Mouse (Mus musculus): ENCODE results near the gene Ripply3. TPM values are rescaled to one million over a fixed set of nuclear protein-coding genes. Genes with fewer than 3 reads are reported as not detected.

The Ripply3 gene
- polyA plus RNA-seq, 1 experiment from 2014 or later: 2.8 TPM

DNA sequence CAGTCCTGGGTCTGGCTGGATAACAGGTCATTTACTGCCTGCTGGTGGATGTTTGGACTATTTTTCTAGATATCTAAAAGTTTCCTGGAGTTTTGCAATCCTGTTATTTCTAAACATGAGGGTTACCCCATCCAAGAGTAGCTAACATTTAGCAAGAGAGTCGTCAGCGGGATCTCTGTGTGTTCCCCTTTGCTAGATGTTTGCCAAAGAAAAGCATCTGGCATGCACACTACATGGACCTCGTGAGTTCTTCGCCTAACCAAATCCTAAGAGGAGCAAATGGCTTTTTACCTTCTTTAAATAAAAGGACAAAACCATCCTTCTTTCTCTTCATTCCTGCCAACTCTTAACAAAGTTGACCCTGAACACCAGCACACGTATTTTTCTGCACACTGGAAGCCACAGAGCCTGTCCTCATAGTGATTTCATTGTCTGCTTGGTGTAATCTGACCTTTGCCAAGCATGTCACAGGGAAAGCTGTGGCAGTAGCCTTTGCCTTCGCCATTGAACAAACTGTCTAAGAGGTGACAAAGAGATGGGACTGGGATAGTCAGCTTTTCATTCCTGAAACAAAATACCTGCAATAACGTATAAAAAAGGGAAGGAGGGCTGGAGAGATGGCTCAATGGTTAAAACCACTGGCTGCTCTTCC, 19.0 kb downstream of the Ripply3 start:
- 79% methylated on average over 7 of the region's 7 CpGs for WGBS
- Histone ChIP-seq H3K4me1 (peaks cover 9% of the 10 kb centered on the region; the same call in 1 of the 2 replicates), H3K9ac (no peak overlapping the region), H3K27ac (no peak overlapping the region), H3K27me3 (no peaks in the 10 kb centered on the region), H3K36me3 (ENCODE audit: poor library complexity, severe bottlenecking) (no peaks in the 10 kb centered on the region), H3K9me3 (replicated peaks) (no peaks in the 10 kb centered on the region), H3K4me3 (no peak overlapping the region), H3K4me2 (no peak overlapping the region)
- no peak for ATAC-seq

DNA sequence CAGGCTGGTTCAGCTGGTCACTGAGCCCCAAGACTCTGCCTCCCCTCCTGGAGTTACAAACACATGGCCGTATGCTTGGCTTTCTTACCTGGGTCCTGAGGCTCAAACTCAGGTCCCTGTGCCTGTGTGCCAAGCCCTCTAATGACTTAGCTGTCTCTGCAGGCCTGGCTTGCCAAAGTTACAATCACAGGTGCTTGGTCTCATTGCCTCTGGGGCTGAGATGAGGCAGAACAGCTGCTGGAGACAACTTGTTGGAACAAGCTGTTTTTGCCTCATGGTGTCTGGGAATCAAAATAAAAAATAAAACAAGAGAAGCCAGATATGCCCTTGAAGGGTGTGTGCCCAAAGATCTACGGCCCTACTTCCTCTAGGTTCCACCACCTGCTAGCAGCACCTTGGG, 20.6 kb downstream of the Ripply3 start:
- no peaks in the 10 kb centered on the region for H3K9me3 ChIP-seq (replicated peaks)
- no peak overlapping the region for H3K4me3 ChIP-seq
- H3K4me2 ChIP-seq: no peak overlapping the region
- no peaks in the 10 kb centered on the region for H3K27me3 ChIP-seq
- ATAC-seq: no peak
- 93% methylated on average over 2 of the region's 2 CpGs for WGBS
- no peak overlapping the region for H3K27ac ChIP-seq
- H3K4me1 ChIP-seq: peaks cover 9% of the 10 kb centered on the region; the same call in 1 of the 2 replicates
- H3K36me3 ChIP-seq (ENCODE audit: poor library complexity, severe bottlenecking): no peaks in the 10 kb centered on the region
- no peak overlapping the region for H3K9ac ChIP-seq

DNA sequence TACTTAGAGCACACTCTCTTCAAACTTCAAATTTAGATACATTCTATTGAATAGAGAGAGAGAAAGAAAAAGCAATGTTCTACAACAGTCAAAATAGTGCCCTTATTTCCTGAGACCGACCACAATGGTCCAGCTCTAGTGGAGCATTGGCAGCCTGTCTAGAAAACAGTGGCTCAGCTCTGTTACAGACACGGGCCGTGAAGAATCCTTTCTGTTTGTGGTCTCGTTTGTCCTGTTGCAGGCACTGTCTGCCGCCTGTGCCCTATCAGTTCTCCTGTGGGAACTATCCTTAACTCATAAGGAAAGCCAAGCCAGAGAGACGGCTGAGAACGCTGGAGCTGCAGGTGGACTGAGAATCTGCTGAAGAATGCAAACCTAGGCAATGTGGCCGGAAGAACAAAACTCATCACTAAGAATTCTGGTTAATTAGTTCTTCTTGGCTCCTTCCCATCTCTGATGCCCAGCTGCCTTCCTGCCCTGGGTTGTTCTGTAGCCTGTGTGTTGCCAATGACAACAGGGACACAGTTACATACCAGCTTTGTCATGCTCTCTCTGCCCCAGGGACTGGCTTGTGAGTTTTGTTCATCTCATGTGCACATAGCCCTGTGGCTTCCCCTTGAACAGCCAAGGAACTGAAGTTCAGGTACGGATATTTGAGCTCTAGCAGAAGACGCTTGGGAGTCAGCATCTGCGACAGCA, 21.5 kb downstream of the Ripply3 start:
- no peak for ATAC-seq
- H3K4me1 ChIP-seq: peaks cover 9% of the 10 kb centered on the region; the same call in 1 of the 2 replicates
- H3K9me3 ChIP-seq (replicated peaks): no peaks in the 10 kb centered on the region
- no peak overlapping the region for H3K4me2 ChIP-seq
- no peak overlapping the region for H3K27ac ChIP-seq
- WGBS: 68% methylated on average over 11 of the region's 11 CpGs
- H3K36me3 ChIP-seq (ENCODE audit: poor library complexity, severe bottlenecking): no peaks in the 10 kb centered on the region
- H3K4me3 ChIP-seq: no peak overlapping the region
- no peaks in the 10 kb centered on the region for H3K27me3 ChIP-seq
- no peak overlapping the region for H3K9ac ChIP-seq

DNA sequence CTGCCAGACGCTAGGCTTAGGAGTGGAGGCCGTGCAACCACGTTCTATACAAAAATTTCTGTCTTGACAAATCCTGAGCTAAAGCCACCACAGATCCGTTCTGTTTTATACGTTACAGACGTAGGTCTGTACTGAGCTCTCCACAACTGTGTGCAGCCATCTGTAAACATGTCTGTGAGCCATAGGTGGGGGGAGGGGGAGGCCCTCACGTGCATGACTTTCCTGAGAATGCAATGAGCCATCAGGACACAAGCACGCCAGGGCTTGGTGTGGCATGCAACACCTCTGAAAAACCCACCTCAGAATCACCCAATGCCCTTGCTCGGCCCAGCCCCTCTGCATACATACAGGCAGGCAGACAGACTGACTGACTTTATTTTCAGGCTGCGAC, 22.1 kb downstream of the Ripply3 start:
- Histone ChIP-seq H3K36me3 (ENCODE audit: poor library complexity, severe bottlenecking) (no peaks in the 10 kb centered on the region), H3K9ac (no peak overlapping the region), H3K9me3 (replicated peaks) (no peaks in the 10 kb centered on the region), H3K27me3 (no peaks in the 10 kb centered on the region), H3K4me1 (peaks cover 9% of the 10 kb centered on the region; the same call in 1 of the 2 replicates), H3K4me3 (no peak overlapping the region), H3K4me2 (no peak overlapping the region), H3K27ac (no peak overlapping the region)
- no peak for ATAC-seq
- WGBS: 72% methylated on average over 10 of the region's 10 CpGs

DNA sequence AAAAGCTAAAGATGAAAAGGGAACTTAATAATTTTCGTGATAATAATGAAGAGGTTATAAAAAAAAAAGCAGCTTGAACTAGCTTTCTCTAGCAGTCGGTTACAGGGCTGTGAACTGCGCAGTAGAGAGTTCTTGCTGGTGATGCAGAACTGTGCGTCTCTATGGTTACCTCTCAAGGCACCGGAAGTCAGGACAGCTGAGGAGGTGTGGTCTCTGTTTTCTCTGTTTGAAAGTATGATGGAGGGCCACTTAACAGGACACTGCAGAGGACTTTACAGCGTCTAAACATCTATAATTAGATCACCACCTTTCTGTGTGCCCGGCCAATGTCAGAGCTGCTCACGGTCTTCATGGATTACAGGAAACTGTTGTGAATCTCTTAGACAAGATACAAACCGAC, 26.2 kb downstream of the Ripply3 start:
- Histone ChIP-seq H3K4me1 (peaks cover 9% of the 10 kb centered on the region; the same call in 1 of the 2 replicates), H3K9me3 (replicated peaks) (no peaks in the 10 kb centered on the region), H3K27ac (no peak overlapping the region), H3K36me3 (ENCODE audit: poor library complexity, severe bottlenecking) (no peaks in the 10 kb centered on the region), H3K27me3 (no peaks in the 10 kb centered on the region), H3K4me2 (no peak overlapping the region), H3K4me3 (no peak overlapping the region), H3K9ac (no peak overlapping the region)
- 55% methylated on average over 9 of the region's 9 CpGs for WGBS
- peak; percentile 61; the same call in 1 of the 2 replicates for ATAC-seq

DNA sequence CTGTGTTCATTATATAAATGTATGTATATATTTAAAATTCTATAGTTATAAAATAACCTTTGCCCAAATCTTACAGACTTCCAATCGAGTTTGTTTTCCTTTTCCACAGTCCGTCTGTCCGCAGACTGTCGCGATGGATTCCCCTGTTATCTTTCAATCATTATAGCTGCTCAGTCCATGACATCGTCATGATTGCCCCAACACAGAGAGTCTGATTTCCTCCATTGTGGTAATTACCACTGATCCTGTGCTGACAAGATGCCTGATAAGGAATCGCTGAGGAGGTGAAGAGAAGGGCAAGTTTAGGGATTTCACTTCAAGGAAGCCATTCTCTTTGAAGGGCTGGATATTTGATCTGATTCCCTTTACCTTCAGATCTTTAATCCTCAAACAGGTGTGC, 27.8 kb downstream of the Ripply3 start:
- Histone ChIP-seq H3K27me3 (no peaks in the 10 kb centered on the region), H3K4me2 (no peak overlapping the region), H3K9me3 (replicated peaks) (no peaks in the 10 kb centered on the region), H3K4me3 (no peak overlapping the region), H3K36me3 (ENCODE audit: poor library complexity, severe bottlenecking) (no peaks in the 10 kb centered on the region), H3K4me1 (no peaks in the 10 kb centered on the region), H3K27ac (no peak overlapping the region), H3K9ac (no peak overlapping the region)
- WGBS: 74% methylated on average over 7 of the region's 7 CpGs
- ATAC-seq: no peak

DNA sequence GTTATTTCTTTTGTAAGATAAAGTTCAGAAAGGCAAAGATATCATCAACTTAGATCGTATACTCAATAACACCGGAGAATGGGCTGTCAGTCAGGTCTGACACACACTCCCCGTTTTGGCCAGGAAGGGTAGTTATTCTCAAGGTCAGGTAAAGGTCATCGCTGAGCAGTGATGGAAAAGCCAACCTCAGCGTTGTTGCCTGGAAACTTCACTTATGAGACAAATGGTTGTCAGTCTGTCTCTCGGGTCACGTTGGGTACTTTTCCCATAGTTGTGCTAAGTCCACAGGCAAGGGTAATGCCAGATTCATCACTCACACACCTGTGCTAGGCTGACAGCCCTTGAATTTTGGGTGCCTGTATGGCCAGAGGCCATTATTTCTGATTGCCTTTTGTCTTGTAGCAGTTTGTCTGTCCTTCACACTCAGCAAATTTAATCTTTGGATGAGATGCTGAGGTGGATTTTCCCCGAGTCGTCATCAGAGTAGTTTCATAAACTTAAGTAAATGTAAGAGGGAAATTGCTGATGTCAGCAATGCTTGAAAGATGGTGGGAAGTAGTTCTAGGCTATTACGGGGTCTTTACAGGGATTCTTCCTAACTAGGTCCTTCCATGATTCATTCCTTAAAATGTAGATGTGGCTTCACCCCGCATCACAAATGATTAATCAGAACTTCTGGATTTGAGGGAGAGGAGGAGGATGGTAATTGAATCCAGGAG, 28.7 kb downstream of the Ripply3 start:
- peaks cover 2% of the 10 kb centered on the region for H3K4me1 ChIP-seq
- H3K4me2 ChIP-seq: no peak overlapping the region
- H3K4me3 ChIP-seq: no peak overlapping the region
- no peaks in the 10 kb centered on the region for H3K36me3 ChIP-seq (ENCODE audit: poor library complexity, severe bottlenecking)
- WGBS: 89% methylated on average over 11 of the region's 11 CpGs
- no peaks in the 10 kb centered on the region for H3K27me3 ChIP-seq
- no peak overlapping the region for H3K27ac ChIP-seq
- H3K9ac ChIP-seq: no peak overlapping the region
- no peak for ATAC-seq
- no peaks in the 10 kb centered on the region for H3K9me3 ChIP-seq (replicated peaks)

DNA sequence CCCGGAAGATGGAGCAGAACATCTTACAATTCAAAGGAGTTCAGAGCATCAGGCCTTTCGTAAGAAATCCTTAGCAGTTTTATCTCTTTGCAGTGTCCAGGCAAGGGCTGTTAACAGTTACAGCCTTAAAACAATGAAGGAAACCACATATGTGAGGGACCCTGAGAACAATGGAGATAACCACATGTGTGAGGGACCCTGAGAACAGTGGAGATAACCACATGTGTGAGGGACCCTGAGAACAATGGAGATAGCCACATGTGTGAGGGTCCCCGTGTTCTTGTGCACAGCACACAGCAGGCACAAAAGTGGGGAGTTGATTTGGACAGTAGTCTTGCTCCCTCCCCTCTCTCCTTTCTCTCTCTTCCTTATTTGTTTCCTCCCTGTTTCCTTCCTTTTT, 29.9 kb downstream of the Ripply3 start:
- Histone ChIP-seq H3K27ac (no peak overlapping the region), H3K4me1 (peaks cover 7% of the 10 kb centered on the region), H3K4me3 (no peak overlapping the region), H3K9me3 (replicated peaks) (no peaks in the 10 kb centered on the region), H3K9ac (no peak overlapping the region), H3K36me3 (ENCODE audit: poor library complexity, severe bottlenecking) (no peaks in the 10 kb centered on the region), H3K4me2 (no peak overlapping the region), H3K27me3 (no peaks in the 10 kb centered on the region)
- ATAC-seq: no peak
- 88% methylated on average over 3 of the region's 3 CpGs for WGBS

DNA sequence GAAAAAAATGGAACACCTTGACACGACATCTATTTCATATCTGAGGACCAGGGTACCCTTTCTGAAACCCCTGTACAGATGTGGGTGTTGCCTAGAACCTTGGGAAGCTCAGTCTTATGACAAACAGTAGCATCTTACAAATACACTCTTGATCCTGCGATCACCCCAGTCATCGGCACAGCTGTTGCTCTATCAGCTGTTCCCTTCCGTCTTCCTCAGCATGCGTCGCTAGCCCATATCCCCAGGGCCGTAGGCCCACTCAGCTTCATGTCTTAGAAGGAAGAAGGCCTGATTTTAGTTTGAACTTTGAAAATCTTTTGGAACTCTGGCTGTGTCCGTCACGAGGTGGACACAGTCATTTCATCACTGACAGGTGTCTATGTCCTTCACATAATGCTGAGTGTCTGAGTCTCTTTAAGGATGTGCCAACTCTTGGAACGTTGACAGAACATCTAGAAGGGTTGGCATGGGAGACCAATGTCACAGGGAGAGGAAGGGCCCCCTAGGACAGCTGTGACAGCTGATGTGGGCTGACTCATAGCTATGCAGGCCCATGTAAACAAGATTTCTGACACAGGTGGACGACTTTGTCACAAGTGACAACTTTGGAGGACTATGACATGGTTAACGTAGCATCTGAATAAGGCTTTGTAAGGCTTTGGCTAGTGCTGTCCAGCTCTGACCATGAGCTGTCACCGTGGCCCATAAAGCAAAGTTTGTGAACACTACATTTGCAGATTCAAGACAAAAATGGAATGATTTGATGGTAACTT, 32.5 kb downstream of the Ripply3 start:
- Histone ChIP-seq H3K27me3 (no peaks in the 10 kb centered on the region), H3K36me3 (ENCODE audit: poor library complexity, severe bottlenecking) (peaks cover 4% of the 10 kb centered on the region; the same call in 1 of the 2 replicates), H3K27ac (no peak overlapping the region), H3K9ac (no peak overlapping the region), H3K4me3 (no peak overlapping the region), H3K4me1 (peaks cover 7% of the 10 kb centered on the region), H3K9me3 (replicated peaks) (no peaks in the 10 kb centered on the region), H3K4me2 (no peak overlapping the region)
- WGBS: 91% methylated on average over 13 of the region's 13 CpGs
- ATAC-seq: no peak

DNA sequence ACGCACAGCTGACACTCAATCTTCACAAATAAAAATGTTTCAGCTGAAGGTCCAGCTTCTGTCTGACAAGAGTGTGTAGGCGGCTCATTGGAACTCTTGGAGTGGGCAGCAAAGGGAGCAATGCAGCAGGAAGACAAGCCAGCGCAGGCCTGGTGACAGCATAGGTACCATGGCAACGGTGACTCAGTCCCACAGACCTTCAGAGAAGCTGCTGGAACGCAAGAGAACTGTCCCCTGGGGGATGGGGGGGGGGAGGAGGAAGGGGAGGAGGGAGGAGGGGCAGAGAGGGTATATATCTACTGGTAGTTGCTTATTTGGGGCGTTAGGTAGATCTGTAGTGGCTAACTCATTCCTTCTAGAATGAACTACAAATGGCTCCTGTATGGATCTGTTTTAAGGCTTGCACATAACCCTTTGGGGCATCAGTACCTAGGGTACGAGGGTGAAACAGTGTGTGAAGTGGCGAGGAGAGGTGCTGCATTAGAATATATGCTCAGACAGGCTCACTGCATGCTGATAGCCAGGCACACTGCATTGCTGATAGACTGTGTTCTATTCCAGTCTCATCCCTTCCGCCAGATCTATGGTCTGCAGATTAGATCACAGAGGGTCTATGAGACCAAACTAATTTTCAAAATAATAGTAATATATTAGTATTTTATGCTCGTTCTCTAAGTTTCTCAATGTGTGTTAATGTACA, 34.1 kb downstream of the Ripply3 start:
- ATAC-seq: peak; percentile 71; the same call in 1 of the 2 replicates
- H3K4me2 ChIP-seq: no peak overlapping the region

DNA sequence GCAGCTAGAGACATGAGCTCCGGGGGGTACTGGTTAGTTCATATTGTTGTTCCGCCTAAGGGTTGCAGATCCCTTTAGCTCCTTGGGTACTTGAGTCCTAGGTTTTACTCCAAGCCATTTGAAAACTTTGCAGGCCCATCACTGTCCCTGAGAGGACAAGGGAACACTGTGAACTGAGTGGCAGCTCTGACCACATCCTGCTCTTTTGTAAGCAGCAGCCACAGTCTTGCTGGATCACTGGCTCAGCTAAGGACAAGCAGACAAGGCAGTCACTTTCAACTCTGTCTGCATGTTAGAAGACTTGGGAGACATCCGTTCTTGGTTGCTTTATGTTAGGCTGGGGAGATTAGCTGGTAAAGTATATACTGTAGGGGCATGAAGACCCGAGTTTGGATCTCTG, 35.6 kb downstream of the Ripply3 start:
- peaks cover 4% of the 10 kb centered on the region; the same call in 1 of the 2 replicates for H3K36me3 ChIP-seq (ENCODE audit: poor library complexity, severe bottlenecking)
- ATAC-seq: no peak
- H3K4me1 ChIP-seq: peaks cover 14% of the 10 kb centered on the region
- no peak overlapping the region for H3K9ac ChIP-seq
- H3K4me2 ChIP-seq: no peak overlapping the region
- H3K9me3 ChIP-seq (replicated peaks): no peaks in the 10 kb centered on the region
- no peak overlapping the region for H3K4me3 ChIP-seq
- H3K27ac ChIP-seq: no peak overlapping the region
- no peaks in the 10 kb centered on the region for H3K27me3 ChIP-seq
- WGBS: 93% methylated on average over 4 of the region's 4 CpGs

More for the DNA sequence above, 34.1 kb downstream of the Ripply3 start:
- Histone ChIP-seq H3K9me3 (replicated peaks) (no peaks in the 10 kb centered on the region), H3K36me3 (ENCODE audit: poor library complexity, severe bottlenecking) (peaks cover 4% of the 10 kb centered on the region; the same call in 1 of the 2 replicates), H3K27ac (no peak overlapping the region; the same call in 1 of the 2 replicates), H3K9ac (no peak overlapping the region; the same call in 1 of the 2 replicates), H3K4me3 (no peak overlapping the region), H3K4me1 (peaks cover 7% of the 10 kb centered on the region), H3K27me3 (no peaks in the 10 kb centered on the region)
- 47% methylated on average over 10 of the region's 10 CpGs for WGBS

Data from forebrain, embryonic 13.5 days (tissue).